Comparison of ENCODE assay signal across 10 mouse cellular contexts in the genomic region with DNA sequence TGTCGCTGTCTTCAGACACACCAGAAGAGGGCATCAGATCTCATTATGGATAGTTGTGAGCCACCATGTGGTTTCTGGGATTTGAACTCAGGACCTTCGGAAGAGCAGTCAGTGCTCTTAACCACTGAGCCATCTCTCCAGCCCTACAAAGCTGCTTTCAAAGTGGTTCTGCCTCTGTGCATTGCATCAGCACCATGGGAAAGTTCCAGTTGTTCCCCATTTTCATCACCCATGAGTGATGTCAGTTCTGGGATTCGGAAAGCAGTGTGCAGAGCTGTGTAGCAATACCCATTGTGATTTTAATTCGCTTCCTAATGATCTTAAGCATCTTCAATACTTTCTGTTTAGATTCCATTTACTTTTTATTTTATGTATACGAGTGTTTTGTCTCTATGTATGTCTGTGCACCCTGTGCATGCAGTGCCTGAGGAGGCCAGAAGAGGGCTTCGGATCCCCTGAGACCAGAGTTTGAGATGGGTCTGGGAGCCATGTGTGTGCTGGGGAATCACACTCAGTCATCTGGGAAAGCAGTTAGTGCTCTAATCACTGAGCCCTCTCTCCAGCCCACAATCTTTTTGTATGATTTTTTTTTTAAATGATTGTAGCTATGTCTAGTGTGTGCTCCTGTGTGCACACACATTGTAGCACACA. TPM values are rescaled to one million over a fixed set of nuclear protein-coding genes. Genes with fewer than 3 reads are reported as not detected.
DNase-seq lines count a peak whose midpoint lies in the region; ATAC-seq and TF ChIP-seq lines count a peak whose summit lies in the region.
"Had no signal": no experiment of that assay in that cellular context is flagged by ENCODE, and none has a peak within 500 bp of the region (broad histone marks: within the 10 kb centered on the region; RNA-seq: fewer than 3 reads in every experiment).

No protein-coding gene starts in this region.

- H3K36me3 ChIP-seq in kidney, postnatal 0 days (ENCODE audit: insufficient read depth, low read length): no peaks in the 10 kb centered on the region
- no peaks in the 10 kb centered on the region for H3K36me3 ChIP-seq in kidney, embryonic 14.5 days (ENCODE audit: control insufficient read depth, insufficient read depth, low read length)
- no peaks in the 10 kb centered on the region for H3K36me3 ChIP-seq in spleen, adult 2 months (ENCODE audit: control insufficient read depth, insufficient read depth, low read length)
- no peaks in the 10 kb centered on the region for H3K36me3 ChIP-seq in small intestine, adult 2 months (ENCODE audit: control insufficient read depth, insufficient read depth, low read length)

- H3K4me1 ChIP-seq in kidney, postnatal 0 days (replicated peaks; ENCODE audit: insufficient read depth, low read length): no peaks in the 10 kb centered on the region; the same call in 1 of the 2 replicates
- peaks cover 9% of the 10 kb centered on the region; the same call in 1 of the 2 replicates for H3K4me1 ChIP-seq in kidney, embryonic 14.5 days (ENCODE audit: control insufficient read depth, insufficient read depth, low read length)
- H3K4me1 ChIP-seq in spleen, adult 2 months (ENCODE audit: control insufficient read depth, insufficient read depth, insufficient read length): peaks cover 17% of the 10 kb centered on the region; the same call in 1 of the 2 replicates
- H3K4me1 ChIP-seq in small intestine, adult 2 months (ENCODE audit: control insufficient read depth, insufficient read depth, insufficient read length, low read length): no peaks in the 10 kb centered on the region

- no peak for ATAC-seq in kidney, postnatal 0 days (replicated peaks; ENCODE audit: low FRiP score, low read depth)
- ATAC-seq in kidney, embryonic 14.5 days (ENCODE audit: low FRiP score, low TSS enrichment): no peak
- ATAC-seq in inflammation-experienced regulatory T-cells, adult 6 months: no peak

- no peak overlapping the region for H3K9ac ChIP-seq in kidney, postnatal 0 days (ENCODE audit: low read depth, low read length)
- no peak overlapping the region for H3K9ac ChIP-seq in kidney, embryonic 14.5 days (ENCODE audit: low read depth, low read length)

- H3K27ac ChIP-seq in kidney, postnatal 0 days: no peak overlapping the region
- no peak overlapping the region for H3K27ac ChIP-seq in kidney, embryonic 14.5 days (ENCODE audit: low read depth, low read length)
- H3K27ac ChIP-seq in spleen, adult 2 months (ENCODE audit: insufficient read depth, low read length): no peak overlapping the region
- H3K27ac ChIP-seq in small intestine, adult 2 months (ENCODE audit: insufficient read depth, low read depth, low read length): no peak overlapping the region

- no peaks in the 10 kb centered on the region for H3K9me3 ChIP-seq in kidney, postnatal 0 days (replicated peaks; ENCODE audit: low read length)
- H3K9me3 ChIP-seq in kidney, embryonic 14.5 days (ENCODE audit: control insufficient read depth, low read length): no peaks in the 10 kb centered on the region

- no peak for DNase-seq in kidney, postnatal 0 days (ENCODE audit: low spot score)
- DNase-seq in spleen, adult 2 months (ENCODE audit: low read depth in 1 of 2, low spot score in 2 of 2): no peak
- DNase-seq in spleen, postnatal 14 days (ENCODE audit: low spot score in 2 of 2): no peak
- DNase-seq in brain, embryonic 14.5 days (ENCODE audit: low read depth): no peak
- DNase-seq in frontal cortex, postnatal 10 days (ENCODE audit: low spot score in 2 of 2): no peak
- DNase-seq: gastrocnemius, postnatal 10 days; kidney, postnatal 10 days had no signal

- no peaks in the 10 kb centered on the region for H3K27me3 ChIP-seq in kidney, postnatal 0 days (ENCODE audit: insufficient read depth, low read length)
- no peaks in the 10 kb centered on the region for H3K27me3 ChIP-seq in kidney, embryonic 14.5 days (ENCODE audit: control insufficient read depth, insufficient read depth, low read length)
- no peaks in the 10 kb centered on the region for H3K27me3 ChIP-seq in spleen, adult 2 months (ENCODE audit: control insufficient read depth, insufficient read depth, low read length)
- H3K27me3 ChIP-seq in small intestine, adult 2 months (ENCODE audit: control insufficient read depth, insufficient read depth, low read length): no peaks in the 10 kb centered on the region

- TF ChIP-seq POLR2A in spleen, adult 2 months (IDR thresholded peaks at IDR 0.05; ENCODE audit: low read depth, low read length): no peak
- no peak for TF ChIP-seq POLR2A in brain, embryonic 14.5 days (IDR thresholded peaks at IDR 0.05; ENCODE audit: borderline replicate concordance, extremely low read depth, insufficient read depth, insufficient read length, poor library complexity, severe bottlenecking)
- TF ChIP-seq POLR2A in small intestine, adult 2 months (IDR thresholded peaks at IDR 0.05; ENCODE audit: low read depth, low read length): no peak

- TF ChIP-seq CTCF in kidney, postnatal 0 days (IDR thresholded peaks at IDR 0.05; ENCODE audit: low read depth): peak; percentile 43; the same call in 1 of the 2 replicates
- peak; percentile 3; the same call in 1 of the 2 replicates for TF ChIP-seq CTCF in spleen, adult 2 months (IDR thresholded peaks at IDR 0.05; ENCODE audit: extremely low read depth, insufficient read depth, insufficient read length, insufficient replicate concordance)
- TF ChIP-seq CTCF in brain, embryonic 14.5 days (IDR thresholded peaks at IDR 0.05; ENCODE audit: borderline replicate concordance, extremely low read depth, insufficient read depth, insufficient read length): peak; percentile 26; the same call in 1 of the 2 replicates
- peak; percentile 34; the same call in 1 of the 2 replicates for TF ChIP-seq CTCF in small intestine, adult 2 months (IDR thresholded peaks at IDR 0.05; ENCODE audit: extremely low read depth, insufficient read length, insufficient replicate concordance, low read depth, low read length)

- H3K4me3 ChIP-seq in kidney, postnatal 0 days (replicated peaks; ENCODE audit: low read depth, low read length): no peak overlapping the region
- H3K4me3 ChIP-seq in kidney, embryonic 14.5 days (ENCODE audit: low read length): no peak overlapping the region
- no peak overlapping the region for H3K4me3 ChIP-seq in spleen, adult 2 months (ENCODE audit: extremely low read depth, insufficient read depth, insufficient read length)
- H3K4me3 ChIP-seq in small intestine, adult 2 months (ENCODE audit: low read depth, low read length): no peak overlapping the region

- 90% methylated on average over 6 of the region's 6 CpGs for WGBS in kidney, postnatal 0 days
- 91% methylated on average over 6 of the region's 6 CpGs for WGBS in kidney, embryonic 14.5 days
- 92% methylated on average over 6 of the region's 6 CpGs for WGBS in spleen, adult 2 months
- 93% methylated on average over 6 of the region's 6 CpGs for WGBS in small intestine, adult 2 months

- no peak overlapping the region for H3K4me2 ChIP-seq in kidney, postnatal 0 days (ENCODE audit: low read length)
- H3K4me2 ChIP-seq in kidney, embryonic 14.5 days (replicated peaks; ENCODE audit: low read depth, low read length): no peak overlapping the region

RNA-seq across cellular contexts. Expression of a gene that starts 6.6 kb away (rescaled TPM):
- 5.6 and 5.8 TPM in 2 replicates for polyA plus RNA-seq in kidney, postnatal 0 days (2015; fragmentation: Nextera tagmentation; extraction: Ambion mirVana)
- polyA plus RNA-seq in kidney, embryonic 14.5 days (2014; fragmentation: Nextera tagmentation; extraction: Ambion mirVana): 4.4 and 6.5 TPM in 2 replicates
- 39.2 and 133 TPM in 2 replicates for polyA plus RNA-seq in spleen, adult 2 months (2012; rRNA removed)
- 12.5 and 22.1 TPM in 2 replicates for polyA plus RNA-seq in brain, embryonic 14.5 days (2012; rRNA removed)
- polyA plus RNA-seq in small intestine, adult 2 months (2012; rRNA removed): 11.2 and 58.0 TPM in 2 replicates
- 10 to 100 TPM in 1 of 3 experiments, 1 to 10 TPM in 2; 6.3 to 10.1 (median 8.5) TPM for polyA plus RNA-seq in inflammation-experienced regulatory T-cells, adult 6 months (2017; shearing (Covaris generic))
